Mouse (Mus musculus) lung, embryonic 14.5 days (tissue): Measurements from ENCODE around the gene Erp44. TPM values are rescaled to one million over a fixed set of nuclear protein-coding genes. Genes with fewer than 3 reads are reported as not detected.

Source experiments
- ATAC-seq: fragments of 200-750 bp; cut with Nextera tagmentation; 2 replicates; pipeline ENCODE4 v1.8.0; 2017; ENCODE audit warnings: mild to moderate bottlenecking, moderate TSS enrichment, moderate library complexity; ENCODE audit not compliant: insufficient read depth
- DNase-seq: peaks from one replicate; pipeline ENCODE4 v3.0.0-alpha.2; 2015
- H3K27ac ChIP-seq: fragments of 300-500 bp; sonication (generic); 2 replicates; pipeline ENCODE4 v1.5.1; 2014; ENCODE audit warnings: low read depth, mild to moderate bottlenecking, moderate library complexity
- H3K27me3 ChIP-seq: fragments of 300-500 bp; sonication (generic); 2 replicates; pipeline ENCODE4 v1.6.1; 2014; ENCODE audit warnings: low read length, control low read depth; ENCODE audit not compliant: insufficient read depth
- H3K36me3 ChIP-seq: fragments of 300-500 bp; sonication (generic); 2 replicates; pipeline ENCODE4 v1.6.1; 2014; ENCODE audit warnings: control low read depth; ENCODE audit not compliant: insufficient read depth
- H3K4me1 ChIP-seq: fragments of 300-500 bp; sonication (generic); 2 replicates; pipeline ENCODE4 v1.6.1; 2014; ENCODE audit warnings: antibody characterized with exemption, control low read depth; ENCODE audit not compliant: insufficient read depth
- H3K4me2 ChIP-seq: fragments of 300-500 bp; sonication (generic); 2 replicates; pipeline ENCODE4 v1.6.1; 2014; ENCODE audit warnings: mild to moderate bottlenecking
- H3K4me3 ChIP-seq: fragments of 300-500 bp; sonication (generic); 2 replicates; pipeline ENCODE4 v1.5.1; 2014; ENCODE audit warnings: low read depth, low read length
- H3K9ac ChIP-seq: fragments of 300-500 bp; sonication (generic); 2 replicates; pipeline ENCODE4 v1.6.1; 2014
- H3K9me3 ChIP-seq: fragments of 300-500 bp; sonication (generic); 2 replicates; pipeline ENCODE4 v1.6.1; 2016; ENCODE audit warnings: low read depth, low read length, control low read depth
- CTCF ChIP-seq: IDR thresholded peaks from 2 replicates; pipeline ENCODE4 v1.5.1; 2016; ENCODE audit warnings: antibody characterized with exemption, low read depth
- WGBS: fragments of 180-500 bp; shearing (Covaris S2); extraction: QIAGEN DNeasy Blood & Tissue Kit; methylation state at CpG from one replicate; pipeline ENCODE4 v1.1.7; 2014; 5-methylcytosine and 5-hydroxymethylcytosine counted together
- polyA plus RNA-seq: library from polyadenylated mRNA; unstranded; fragments of >200 nt; fragmentation: Nextera tagmentation; extraction: Ambion mirVana; gene quantifications from 2 replicates; pipeline ENCODE4 v1.2.1, GENCODE M21; 2014

The Erp44 gene
- polyA plus RNA-seq, 1 experiment from 2014 or later, result 72.2 TPM

DNA sequence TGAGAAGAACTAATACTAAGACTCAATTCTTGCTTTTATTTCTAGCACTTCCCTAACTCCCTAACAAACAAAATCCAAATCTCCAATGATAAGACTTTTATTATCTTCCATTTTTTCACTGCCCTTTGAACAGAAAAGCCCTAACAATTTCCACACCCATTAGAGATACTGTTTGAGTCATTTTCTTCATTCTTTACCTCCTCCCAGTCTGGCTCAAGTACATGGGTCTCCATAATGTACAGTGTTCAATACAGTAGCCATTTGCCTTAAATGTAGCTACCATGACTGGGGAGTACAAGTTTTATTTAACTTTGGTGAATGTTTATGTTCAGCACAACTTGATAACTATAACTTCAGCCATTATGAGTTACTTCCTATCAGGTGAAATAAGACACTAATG, 8.8 kb downstream of the Erp44 start:
- H3K9ac ChIP-seq, result no peak overlapping the region
- no peak overlapping the region for H3K4me2 ChIP-seq
- no peak overlapping the region for H3K4me3 ChIP-seq
- ATAC-seq (no peak), DNase-seq (no peak)
- no peak overlapping the region for H3K27ac ChIP-seq
- no peaks in the 10 kb centered on the region for H3K4me1 ChIP-seq
- H3K9me3 ChIP-seq, result no peaks in the 10 kb centered on the region
- H3K27me3 ChIP-seq, result no peaks in the 10 kb centered on the region
- H3K36me3 ChIP-seq, result no peaks in the 10 kb centered on the region
- TF ChIP-seq CTCF, result no peak

DNA sequence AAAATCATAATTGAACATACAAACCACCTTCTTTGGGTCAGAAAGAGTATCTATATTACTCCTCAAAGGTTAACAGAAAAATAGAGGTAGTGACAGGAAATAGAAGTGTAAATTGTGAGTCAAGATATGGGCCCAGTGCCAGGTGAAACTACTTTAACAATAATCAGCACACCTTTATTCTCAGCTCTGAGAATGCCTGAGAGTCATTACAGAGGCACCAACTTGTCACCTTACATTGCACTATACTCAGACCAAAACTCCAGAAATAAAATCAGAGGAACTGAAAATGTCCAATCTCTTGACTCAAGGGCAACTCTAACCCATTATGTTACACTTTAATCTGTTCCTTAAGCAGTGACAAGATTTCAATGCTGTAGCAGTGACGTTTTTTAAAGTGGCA, 11.2 kb downstream of the Erp44 start:
- no peak overlapping the region for H3K4me2 ChIP-seq
- H3K27ac ChIP-seq, result no peak overlapping the region
- no peaks in the 10 kb centered on the region for H3K9me3 ChIP-seq
- no peaks in the 10 kb centered on the region for H3K4me1 ChIP-seq
- no peak for DNase-seq
- no peak overlapping the region for H3K4me3 ChIP-seq
- no peaks in the 10 kb centered on the region for H3K36me3 ChIP-seq
- H3K27me3 ChIP-seq, result no peaks in the 10 kb centered on the region
- WGBS, result 67% methylated on average over 1 of the region's 1 CpGs
- ATAC-seq, result no peak
- TF ChIP-seq CTCF, result no peak
- no peak overlapping the region for H3K9ac ChIP-seq

DNA sequence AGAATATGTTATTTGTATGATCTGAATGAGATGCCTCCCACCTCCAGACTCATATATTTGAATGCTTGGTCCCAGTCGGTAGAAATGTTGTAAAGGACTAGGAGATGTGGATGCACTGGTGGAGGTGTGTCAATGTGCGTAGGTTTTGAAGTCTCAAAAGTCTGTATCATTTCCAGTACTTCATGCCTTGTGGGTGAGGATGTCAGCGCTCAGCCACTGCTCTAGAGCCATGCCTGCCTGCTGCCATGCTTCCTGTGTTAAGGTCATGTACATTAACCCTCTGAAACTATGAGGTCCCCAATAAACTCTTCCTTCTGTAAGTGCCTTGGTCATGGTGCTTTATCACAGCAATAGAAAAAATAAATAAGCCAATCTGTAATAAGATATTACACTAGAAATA, 11.7 kb downstream of the Erp44 start:
- Histone ChIP-seq H3K4me3 (no peak overlapping the region), H3K9me3 (no peaks in the 10 kb centered on the region), H3K36me3 (no peaks in the 10 kb centered on the region), H3K27ac (no peak overlapping the region), H3K4me1 (no peaks in the 10 kb centered on the region), H3K4me2 (no peak overlapping the region), H3K27me3 (no peaks in the 10 kb centered on the region), H3K9ac (no peak overlapping the region)
- no peak for TF ChIP-seq CTCF
- 83% methylated on average over 3 of the region's 3 CpGs for WGBS
- ATAC-seq, result no peak
- DNase-seq, result no peak

DNA sequence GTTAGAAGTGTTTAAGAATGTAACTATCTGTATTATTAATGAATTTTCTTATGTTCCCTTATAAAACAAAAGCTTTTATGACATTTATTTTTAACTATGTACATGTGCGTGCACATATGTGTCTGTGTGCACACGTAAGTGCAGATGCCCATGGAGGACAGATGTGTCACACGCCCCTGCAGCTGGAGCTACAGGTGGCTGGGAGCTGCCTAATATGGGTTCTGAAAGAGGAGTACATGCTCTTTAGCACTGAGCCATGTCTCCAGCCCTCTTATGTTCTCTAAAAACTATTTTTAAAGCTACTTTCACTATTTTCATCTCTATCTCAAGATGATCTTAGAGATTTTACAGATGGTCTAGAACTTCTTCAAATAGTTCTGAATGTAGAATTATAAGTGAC, 21.3 kb downstream of the Erp44 start:
- Histone ChIP-seq H3K36me3 (no peaks in the 10 kb centered on the region), H3K9ac (no peak overlapping the region), H3K27ac (no peak overlapping the region), H3K27me3 (no peaks in the 10 kb centered on the region), H3K4me3 (no peak overlapping the region), H3K9me3 (no peaks in the 10 kb centered on the region), H3K4me1 (no peaks in the 10 kb centered on the region), H3K4me2 (no peak overlapping the region)
- DNase-seq (no peak), ATAC-seq (no peak)
- no peak for TF ChIP-seq CTCF
- WGBS, result 89% methylated on average over 3 of the region's 3 CpGs

DNA sequence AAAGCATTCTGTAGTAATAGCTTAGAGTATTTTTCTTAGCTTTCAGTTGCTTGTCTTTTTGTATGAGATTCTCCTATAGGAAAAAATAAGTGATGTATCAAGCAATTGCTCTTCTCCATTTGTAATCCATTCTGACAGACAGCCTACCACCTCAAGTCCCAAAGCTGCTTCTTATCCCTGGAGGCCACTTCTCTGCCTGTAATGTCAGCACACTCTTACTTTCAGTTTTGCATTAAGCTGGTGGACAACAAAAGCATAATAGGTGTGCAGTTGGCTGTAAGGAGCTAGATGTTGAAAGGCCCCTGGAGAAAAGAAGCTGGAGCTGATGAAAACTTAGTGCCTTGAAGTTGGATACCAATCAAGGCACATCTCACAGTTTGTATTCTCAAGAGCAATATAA, 26.1 kb downstream of the Erp44 start:
- H3K27me3 ChIP-seq, result no peaks in the 10 kb centered on the region

DNA sequence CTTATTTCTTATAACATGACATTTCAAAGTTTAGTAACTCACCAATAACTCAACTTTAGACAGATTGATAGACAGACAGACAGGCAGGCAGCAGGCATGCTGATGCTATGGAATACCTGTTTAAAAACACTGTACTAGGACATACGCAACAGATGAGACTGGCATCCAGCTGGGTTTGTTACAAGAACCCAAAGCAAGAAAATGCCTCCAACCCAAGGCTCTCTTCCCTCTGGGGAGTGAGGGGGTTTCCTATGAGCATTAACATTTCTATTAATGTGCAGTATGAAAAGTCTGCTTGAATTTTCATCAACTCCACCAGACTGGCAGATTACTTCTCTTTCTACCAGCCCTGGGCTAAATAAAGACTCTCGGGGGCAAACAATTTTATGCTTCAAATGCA, 35.1 kb downstream of the Erp44 start:
- Histone ChIP-seq H3K36me3 (no peaks in the 10 kb centered on the region), H3K27me3 (no peaks in the 10 kb centered on the region), H3K4me1 (no peaks in the 10 kb centered on the region), H3K4me2 (no peak overlapping the region), H3K27ac (no peak overlapping the region), H3K4me3 (no peak overlapping the region), H3K9ac (no peak overlapping the region), H3K9me3 (no peaks in the 10 kb centered on the region)
- no peak for TF ChIP-seq CTCF
- ATAC-seq, result no peak
- DNase-seq, result no peak
- WGBS, result 88% methylated on average over 2 of the region's 2 CpGs

More for the DNA sequence above, 26.1 kb downstream of the Erp44 start:
- Histone ChIP-seq H3K27ac (no peak overlapping the region), H3K9me3 (no peaks in the 10 kb centered on the region), H3K9ac (no peak overlapping the region), H3K4me3 (no peak overlapping the region), H3K36me3 (no peaks in the 10 kb centered on the region), H3K4me2 (no peak overlapping the region), H3K4me1 (no peaks in the 10 kb centered on the region)
- no peak for ATAC-seq
- DNase-seq, result no peak
- TF ChIP-seq CTCF, result no peak

DNA sequence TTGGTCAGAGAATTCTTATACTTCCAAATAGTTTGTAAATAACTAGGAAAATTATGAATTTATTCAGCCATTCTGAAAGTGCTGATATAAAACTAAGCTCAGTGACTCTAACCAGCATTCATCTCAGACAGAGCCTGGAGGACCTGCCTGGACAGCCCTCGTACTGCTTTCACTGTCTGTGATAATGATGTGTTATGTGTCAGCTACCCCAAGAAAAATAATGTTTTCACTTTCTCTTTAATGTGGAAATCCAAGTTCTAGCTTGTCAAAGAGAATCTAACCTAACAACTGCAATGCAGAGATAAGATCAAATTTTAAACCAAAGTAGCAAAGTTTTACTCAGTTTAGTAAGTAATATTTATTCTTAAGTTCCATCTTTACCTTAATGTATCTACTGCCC, 35.6 kb downstream of the Erp44 start:
- Histone ChIP-seq H3K36me3 (no peaks in the 10 kb centered on the region), H3K9me3 (no peaks in the 10 kb centered on the region), H3K9ac (no peak overlapping the region), H3K4me3 (no peak overlapping the region), H3K4me1 (no peaks in the 10 kb centered on the region), H3K4me2 (no peak overlapping the region), H3K27ac (no peak overlapping the region), H3K27me3 (no peaks in the 10 kb centered on the region)
- TF ChIP-seq CTCF, result no peak
- ATAC-seq (no peak), DNase-seq (no peak)
- WGBS, result 33% methylated on average over 1 of the region's 1 CpGs

DNA sequence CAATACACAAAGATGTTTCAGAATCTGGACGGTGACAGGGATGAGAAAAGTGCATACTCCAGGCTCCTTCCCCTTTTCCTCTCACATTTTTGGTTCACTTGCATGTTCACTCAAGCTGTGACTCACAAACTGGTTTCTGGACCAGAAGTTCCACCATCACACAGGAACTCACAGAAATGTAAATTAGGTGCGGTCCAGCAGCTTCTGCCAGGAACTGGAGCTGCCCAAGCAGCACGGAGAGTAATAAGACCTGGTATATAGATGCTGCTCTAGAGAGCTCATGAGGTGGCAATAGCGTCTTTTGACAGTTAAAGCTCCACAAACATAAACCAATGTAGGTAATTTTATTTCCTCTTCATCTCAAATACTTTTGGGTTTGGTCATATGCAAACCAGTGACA, 36.9 kb downstream of the Erp44 start:
- no peak overlapping the region for H3K9ac ChIP-seq
- WGBS, result 82% methylated on average over 4 of the region's 4 CpGs
- H3K9me3 ChIP-seq, result no peaks in the 10 kb centered on the region

More for the DNA sequence above, 36.9 kb downstream of the Erp44 start:
- DNase-seq, result no peak
- Histone ChIP-seq H3K4me2 (no peak overlapping the region), H3K4me3 (no peak overlapping the region), H3K27me3 (no peaks in the 10 kb centered on the region), H3K4me1 (no peaks in the 10 kb centered on the region), H3K36me3 (no peaks in the 10 kb centered on the region), H3K27ac (no peak overlapping the region)
- no peak for TF ChIP-seq CTCF
- no peak for ATAC-seq
